Mouse (Mus musculus) kidney, embryonic 15.5 days (tissue): ENCODE measurements around the gene Prmt2. TPM values are rescaled to one million over a fixed set of nuclear protein-coding genes. Genes with fewer than 3 reads are reported as not detected.

Source experiments
- ATAC-seq: fragments of 200-750 bp; cut with Nextera tagmentation; replicated peaks from 2 replicates; pipeline ENCODE4 v1.8.0; 2017; ENCODE audit warnings: moderate TSS enrichment; ENCODE audit not compliant: low FRiP score
- H3K27ac ChIP-seq: fragments of 300-500 bp; sonication (generic); 2 replicates; pipeline ENCODE4 v1.5.1; 2015; ENCODE audit warnings: mild to moderate bottlenecking, inconsistent platforms
- H3K27me3 ChIP-seq: fragments of 300-500 bp; sonication (generic); 2 replicates; pipeline ENCODE4 v1.6.1; 2015; ENCODE audit warnings: inconsistent platforms
- H3K36me3 ChIP-seq: fragments of 300-500 bp; sonication (generic); 2 replicates; pipeline ENCODE4 v1.6.1; 2015; ENCODE audit warnings: inconsistent platforms
- H3K4me1 ChIP-seq: fragments of 300-500 bp; sonication (generic); 2 replicates; pipeline ENCODE4 v1.6.1; 2015; ENCODE audit warnings: inconsistent platforms
- H3K4me2 ChIP-seq: fragments of 300-500 bp; sonication (generic); 2 replicates; pipeline ENCODE4 v1.6.1; 2015; ENCODE audit warnings: moderate library complexity, mild to moderate bottlenecking, inconsistent platforms
- H3K4me3 ChIP-seq: fragments of 300-500 bp; sonication (generic); replicated peaks from 2 replicates; pipeline ENCODE4 v1.5.1; 2015; ENCODE audit warnings: mild to moderate bottlenecking, inconsistent platforms
- H3K9ac ChIP-seq: fragments of 300-500 bp; sonication (generic); 2 replicates; pipeline ENCODE4 v1.6.1; 2015; ENCODE audit warnings: mild to moderate bottlenecking, inconsistent platforms
- H3K9me3 ChIP-seq: fragments of 300-500 bp; sonication (generic); replicated peaks from 2 replicates; pipeline ENCODE4 v1.6.1; 2016; ENCODE audit warnings: inconsistent platforms
- WGBS: fragments of 180-500 bp; shearing (Covaris S2); methylation state at CpG from one replicate; pipeline ENCODE4 v1.1.7; 2015; ENCODE audit warnings: mixed read lengths; 5-methylcytosine and 5-hydroxymethylcytosine counted together
- polyA plus RNA-seq: library from polyadenylated mRNA; unstranded; fragments of >200 nt; fragmentation: Nextera tagmentation; extraction: Ambion mirVana; gene quantifications from 2 replicates; pipeline ENCODE4 v1.2.1, GENCODE M21; 2015

Gene Prmt2
- 54.5 and 58.9 TPM in 2 replicates for polyA plus RNA-seq

DNA sequence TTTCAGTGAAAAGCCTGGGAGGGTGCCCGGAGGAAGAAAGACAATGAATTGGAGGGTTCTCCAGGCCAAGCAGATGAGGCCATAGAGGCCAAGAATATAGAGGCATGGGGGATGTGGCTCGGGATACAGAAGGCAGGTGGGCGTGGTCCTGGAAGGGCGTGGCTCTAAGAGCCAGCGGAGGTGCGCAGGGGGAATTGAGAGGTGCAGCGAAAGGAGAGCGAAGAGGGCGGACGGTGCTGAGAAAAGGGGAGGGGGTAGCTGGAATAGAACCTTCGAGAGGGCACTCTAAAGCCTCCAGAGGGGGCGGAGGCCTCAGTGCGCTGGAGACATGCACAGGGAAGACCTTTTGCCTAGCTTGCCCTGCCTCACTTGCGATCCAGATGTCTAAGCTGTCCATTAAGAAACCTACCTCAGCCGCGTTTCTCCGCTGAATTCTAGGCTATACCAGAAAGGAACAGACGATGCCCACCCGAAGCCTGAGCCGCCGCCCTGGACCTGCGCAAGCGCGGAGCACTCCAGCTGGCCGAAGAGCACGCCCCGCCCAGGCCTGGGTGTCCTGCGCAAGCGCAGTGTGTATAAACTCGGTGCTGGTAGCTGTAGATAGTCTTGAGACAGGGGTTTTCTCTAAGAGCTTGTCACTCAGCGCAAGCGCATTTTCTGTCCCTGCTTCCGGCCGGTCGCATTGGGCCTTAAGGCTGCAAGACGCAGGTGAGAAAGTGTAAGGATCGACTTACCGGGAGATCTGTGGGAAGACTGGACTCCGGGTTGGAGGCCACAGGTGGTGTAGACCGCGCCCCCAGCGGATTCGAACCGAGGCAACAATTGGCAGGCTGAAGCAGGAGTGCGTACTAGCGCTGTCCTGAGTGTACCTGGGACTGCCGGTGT lies at the start of gene Prmt2:
Gene Prmt2, minus strand, starts transcription at position 525 of the 885 bp plus-strand sequence.
- peak within 1 kb of the TSS; percentile 97 for H3K27ac ChIP-seq
- peak within 1 kb of the TSS; percentile 88 for H3K4me2 ChIP-seq
- H3K9ac ChIP-seq = peak within 1 kb of the TSS; percentile 56
- WGBS = under 1% methylated on average over 47 of the region's 47 CpGs
- peak; percentile 98 for ATAC-seq
- H3K9me3 ChIP-seq = no peaks in the 10 kb centered on the region
- H3K4me1 ChIP-seq = peaks cover 12% of the 10 kb centered on the region
- peak within 1 kb of the TSS; percentile 84 for H3K4me3 ChIP-seq
- peaks cover 12% of the 10 kb centered on the region; the same call in 1 of the 2 replicates for H3K36me3 ChIP-seq
- H3K27me3 ChIP-seq = no peaks in the 10 kb centered on the region

- no peaks in the 10 kb centered on the region for H3K27me3 ChIP-seq
- H3K4me3 ChIP-seq = no peak overlapping the region
- H3K4me2 ChIP-seq = no peak overlapping the region
- ATAC-seq = no peak
- H3K4me1 ChIP-seq = no peaks in the 10 kb centered on the region
- H3K27ac ChIP-seq = no peak overlapping the region
- H3K9me3 ChIP-seq = no peaks in the 10 kb centered on the region
- H3K9ac ChIP-seq = no peak overlapping the region
- 69% methylated on average over 5 of the region's 5 CpGs for WGBS
- H3K36me3 ChIP-seq = peaks cover 77% of the 10 kb centered on the region
Measured at GRCm38 (mm10) chr10:76278541-76279097, 41.0 kb upstream of the Prmt2 start.

DNA sequence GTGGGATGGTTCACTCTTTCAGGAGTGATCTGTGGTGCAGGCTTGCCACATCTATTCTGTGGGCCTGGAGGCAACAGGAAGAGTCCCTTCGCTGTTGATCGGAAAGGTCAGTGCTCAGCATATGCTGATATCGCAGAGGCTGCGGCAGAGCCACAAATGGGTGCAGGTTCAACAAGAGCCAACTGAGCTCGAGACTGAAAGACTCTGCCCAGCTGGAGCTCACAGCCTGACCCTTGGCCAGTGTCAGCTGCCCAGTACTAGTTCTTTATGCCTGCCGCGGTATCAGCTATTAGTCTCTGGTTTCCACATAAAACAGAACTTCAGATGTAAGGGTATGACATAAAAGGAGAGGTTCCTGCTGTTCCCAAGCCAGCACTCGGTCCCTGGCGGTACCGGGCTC lies 37.6 kb upstream of the Prmt2 start:
- H3K27ac ChIP-seq = no peak overlapping the region
- ATAC-seq = no peak
- no peak overlapping the region for H3K4me2 ChIP-seq
- no peak overlapping the region for H3K9ac ChIP-seq
- H3K36me3 ChIP-seq = peaks cover 82% of the 10 kb centered on the region
- no peaks in the 10 kb centered on the region for H3K4me1 ChIP-seq
- WGBS = 73% methylated on average over 10 of the region's 10 CpGs
- H3K9me3 ChIP-seq = no peaks in the 10 kb centered on the region
- no peaks in the 10 kb centered on the region for H3K27me3 ChIP-seq
- H3K4me3 ChIP-seq = no peak overlapping the region

- no peak for ATAC-seq
- H3K9ac ChIP-seq = no peak overlapping the region
- no peak overlapping the region for H3K4me2 ChIP-seq
- H3K9me3 ChIP-seq = no peaks in the 10 kb centered on the region
- 46% methylated on average over 8 of the region's 8 CpGs for WGBS
- H3K27me3 ChIP-seq = no peaks in the 10 kb centered on the region
- peaks cover 89% of the 10 kb centered on the region for H3K36me3 ChIP-seq
- no peak overlapping the region for H3K27ac ChIP-seq
- H3K4me3 ChIP-seq = no peak overlapping the region
- no peaks in the 10 kb centered on the region for H3K4me1 ChIP-seq
Measured at GRCm38 (mm10) chr10:76271238-76271637, 33.6 kb upstream of the Prmt2 start.

DNA sequence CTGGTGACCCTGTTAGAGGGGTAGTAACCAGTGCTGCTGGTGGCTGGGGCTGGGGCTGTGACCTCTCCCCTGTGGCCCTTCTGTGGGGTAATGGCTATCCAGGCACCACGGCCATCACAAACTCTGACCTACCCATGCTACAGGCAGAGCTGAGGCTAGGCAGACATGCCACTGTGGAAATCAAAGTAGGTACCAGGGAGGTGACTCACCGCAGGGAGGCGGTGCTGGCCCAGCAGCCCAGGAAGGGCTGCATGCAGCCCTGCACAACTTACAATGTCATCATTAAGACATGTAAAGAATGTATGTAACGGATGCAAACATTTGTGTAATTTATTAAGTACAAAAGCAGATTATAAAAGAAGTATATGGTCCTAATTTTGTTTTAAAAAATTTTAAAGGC lies 24.8 kb upstream of the Prmt2 start:
- ATAC-seq = no peak
- Histone ChIP-seq H3K9ac (no peak overlapping the region), H3K27me3 (no peaks in the 10 kb centered on the region), H3K4me3 (no peak overlapping the region), H3K4me1 (no peaks in the 10 kb centered on the region), H3K27ac (no peak overlapping the region), H3K9me3 (no peaks in the 10 kb centered on the region), H3K36me3 (peaks cover 32% of the 10 kb centered on the region), H3K4me2 (no peak overlapping the region)
- 73% methylated on average over 4 of the region's 4 CpGs for WGBS

DNA sequence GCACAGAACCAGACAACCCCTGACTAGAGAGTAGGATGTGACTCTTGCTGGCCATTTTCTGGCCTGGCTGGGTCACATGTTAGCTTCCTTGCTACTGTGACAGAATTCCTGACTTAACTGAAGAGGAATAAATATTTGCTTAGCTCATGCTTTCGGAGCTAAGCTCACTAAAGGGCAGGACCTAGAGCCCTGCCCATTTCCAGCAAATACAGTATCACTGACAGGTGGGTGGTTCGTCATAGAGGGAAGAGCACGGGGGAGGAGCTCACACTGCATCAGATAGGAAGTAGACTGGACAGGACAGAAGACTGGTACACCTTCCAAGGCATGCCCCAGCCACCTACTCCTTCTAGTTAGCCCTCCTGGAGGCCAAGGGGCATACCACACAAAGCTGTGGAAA lies 23.8 kb upstream of the Prmt2 start:
- H3K27me3 ChIP-seq = no peaks in the 10 kb centered on the region
- H3K27ac ChIP-seq = no peak overlapping the region
- H3K4me1 ChIP-seq = no peaks in the 10 kb centered on the region
- H3K4me3 ChIP-seq = no peak overlapping the region
- 65% methylated on average over 3 of the region's 3 CpGs for WGBS
- 0 out of 2 replicates have a peak, but pooled peaks have one; percentile 38 for ATAC-seq
- H3K9me3 ChIP-seq = no peaks in the 10 kb centered on the region
- no peak overlapping the region for H3K4me2 ChIP-seq
- no peak overlapping the region for H3K9ac ChIP-seq
- H3K36me3 ChIP-seq = peaks cover 24% of the 10 kb centered on the region

GRCm38 (mm10) chr10:76260358-76261059 lies 22.8 kb upstream of the Prmt2 start:
- WGBS = 56% methylated on average over 11 of the region's 11 CpGs
- Histone ChIP-seq H3K4me2 (no peak overlapping the region), H3K27ac (no peak overlapping the region), H3K9ac (no peak overlapping the region), H3K27me3 (no peaks in the 10 kb centered on the region), H3K9me3 (no peaks in the 10 kb centered on the region), H3K36me3 (peaks cover 15% of the 10 kb centered on the region), H3K4me3 (no peak overlapping the region), H3K4me1 (no peaks in the 10 kb centered on the region)
- ATAC-seq = no peak

DNA sequence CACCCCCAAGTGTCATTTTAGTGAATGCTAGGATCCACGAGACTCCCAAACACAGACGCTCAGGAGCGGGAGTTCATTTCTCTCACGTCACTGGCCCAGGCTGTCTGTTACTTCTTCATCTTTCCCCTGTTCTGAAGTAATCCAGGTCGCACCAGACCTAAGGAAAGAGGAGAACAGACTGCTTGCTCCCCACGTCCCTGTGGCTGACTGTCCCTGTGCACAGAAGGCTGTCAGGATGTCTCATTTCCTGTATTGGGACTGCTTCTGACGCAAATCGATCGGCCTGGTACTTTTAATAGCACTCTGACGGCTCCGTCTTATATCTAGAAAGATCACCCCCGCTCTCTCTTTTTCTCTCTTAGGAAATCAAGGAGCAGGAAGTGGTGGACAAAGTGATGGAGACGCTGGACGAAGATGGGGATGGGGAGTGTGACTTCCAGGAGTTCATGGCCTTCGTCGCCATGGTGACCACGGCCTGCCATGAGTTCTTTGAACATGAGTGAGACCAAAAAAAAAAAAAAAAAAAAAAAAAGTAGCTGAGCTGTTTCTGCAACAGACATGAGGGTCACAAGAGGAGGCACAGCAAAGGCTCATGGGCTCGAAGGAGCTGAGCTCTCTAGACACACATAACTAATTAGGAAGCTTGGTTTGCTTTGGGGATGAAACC lies 22.0 kb upstream of the Prmt2 start:
- Histone ChIP-seq H3K36me3 (peaks cover 7% of the 10 kb centered on the region; the same call in 1 of the 2 replicates), H3K9me3 (no peaks in the 10 kb centered on the region), H3K4me3 (no peak overlapping the region), H3K9ac (no peak overlapping the region), H3K4me2 (no peak overlapping the region), H3K4me1 (no peaks in the 10 kb centered on the region), H3K27me3 (no peaks in the 10 kb centered on the region), H3K27ac (no peak overlapping the region)
- WGBS = 74% methylated on average over 18 of the region's 18 CpGs
- ATAC-seq = no peak

DNA sequence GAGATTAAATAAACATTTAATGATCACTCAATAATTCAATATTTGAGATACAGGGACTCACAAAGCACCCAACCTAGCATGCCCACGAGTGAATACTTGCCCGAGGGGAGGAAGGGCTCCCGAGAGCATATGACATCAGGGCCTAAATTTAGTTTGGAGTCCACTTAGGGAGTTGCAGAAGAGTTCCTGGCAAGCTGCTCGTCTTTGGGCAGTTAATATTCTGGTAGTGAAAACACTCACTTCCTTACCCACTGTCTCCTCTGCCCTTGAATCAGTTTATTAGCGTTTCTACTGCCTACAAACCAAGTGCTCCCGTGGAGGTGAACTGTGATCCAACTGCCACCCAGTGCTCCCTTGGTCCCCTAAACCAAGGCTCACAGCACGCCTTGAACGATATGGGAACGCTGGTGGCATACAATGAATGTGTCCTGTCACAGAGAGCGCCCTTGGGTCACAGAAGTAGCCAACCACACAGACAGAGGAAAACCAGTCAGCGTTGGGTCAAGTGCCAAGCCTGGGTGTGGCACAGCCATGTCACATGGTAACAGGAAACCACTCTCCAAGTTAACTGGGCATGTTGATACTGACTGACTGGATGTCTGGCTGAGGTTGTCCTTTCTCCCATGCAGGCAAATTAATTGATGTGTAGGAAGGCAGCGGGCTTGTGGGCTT lies 20.2 kb upstream of the Prmt2 start:
- no peak overlapping the region for H3K27ac ChIP-seq
- H3K9me3 ChIP-seq = no peaks in the 10 kb centered on the region
- WGBS = 70% methylated on average over 12 of the region's 12 CpGs
- H3K4me3 ChIP-seq = no peak overlapping the region
- H3K9ac ChIP-seq = no peak overlapping the region
- H3K27me3 ChIP-seq = no peaks in the 10 kb centered on the region
- H3K36me3 ChIP-seq = no peaks in the 10 kb centered on the region
- no peaks in the 10 kb centered on the region for H3K4me1 ChIP-seq
- ATAC-seq = no peak
- H3K4me2 ChIP-seq = no peak overlapping the region

DNA sequence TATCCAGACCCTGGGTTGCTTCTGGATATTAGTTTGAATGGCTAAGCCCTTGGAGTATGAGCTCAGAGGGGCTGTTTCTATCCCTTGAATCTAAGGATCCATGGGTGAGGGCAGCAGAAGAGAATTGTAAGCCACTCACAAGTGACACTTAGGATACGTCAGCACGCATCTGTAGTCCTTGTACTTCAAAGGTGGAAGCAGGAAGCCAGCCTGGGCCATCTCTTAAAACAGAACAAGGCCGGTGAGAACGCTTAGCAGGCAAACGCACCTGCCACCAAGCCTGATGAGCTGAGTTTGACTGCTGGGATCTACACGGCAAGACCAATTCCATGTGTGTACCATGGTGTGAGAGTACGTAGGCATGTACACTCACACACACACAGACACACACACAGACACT lies 19.6 kb upstream of the Prmt2 start:
- no peak overlapping the region for H3K4me3 ChIP-seq
- H3K27ac ChIP-seq = no peak overlapping the region
- H3K4me1 ChIP-seq = no peaks in the 10 kb centered on the region
- no peak overlapping the region for H3K9ac ChIP-seq
- WGBS = 92% methylated on average over 7 of the region's 7 CpGs
- no peak overlapping the region for H3K4me2 ChIP-seq
- no peak for ATAC-seq
- H3K36me3 ChIP-seq = no peaks in the 10 kb centered on the region
- H3K9me3 ChIP-seq = no peaks in the 10 kb centered on the region
- no peaks in the 10 kb centered on the region for H3K27me3 ChIP-seq

GRCm38 (mm10) chr10:76255617-76256016 lies 18.0 kb upstream of the Prmt2 start:
- Histone ChIP-seq H3K9ac (no peak overlapping the region), H3K4me3 (no peak overlapping the region)
- ATAC-seq = no peak

More at GRCm38 (mm10) chr10:76255617-76256016, 18.0 kb upstream of the Prmt2 start:
- Histone ChIP-seq H3K9me3 (no peaks in the 10 kb centered on the region), H3K27me3 (no peaks in the 10 kb centered on the region), H3K4me2 (no peak overlapping the region), H3K4me1 (no peaks in the 10 kb centered on the region), H3K27ac (no peak overlapping the region), H3K36me3 (no peaks in the 10 kb centered on the region)
- WGBS = 67% methylated on average over 6 of the region's 6 CpGs
